Mouse (Mus musculus) embryonic facial prominence, embryonic 12.5 days (tissue): ENCODE data around the gene Pnma1. TPM values are rescaled to one million over a fixed set of nuclear protein-coding genes. Genes with fewer than 3 reads are reported as not detected.

ENCODE experiments used
- ATAC-seq: fragments of 200-750 bp; cut with Nextera tagmentation; 2 replicates; pipeline ENCODE4 v1.8.0; 2017; ENCODE audit not compliant: insufficient number of reproducible peaks, insufficient read depth, low FRiP score, low TSS enrichment
- H3K27ac ChIP-seq: fragments of 300-500 bp; sonication (generic); 2 replicates; pipeline ENCODE4 v1.5.1; 2016; ENCODE audit warnings: mild to moderate bottlenecking
- H3K27me3 ChIP-seq: fragments of 300-500 bp; sonication (generic); 2 replicates; pipeline ENCODE4 v1.6.1; 2016; ENCODE audit warnings: mild to moderate bottlenecking, moderate library complexity
- H3K36me3 ChIP-seq: fragments of 300-500 bp; sonication (generic); 2 replicates; pipeline ENCODE4 v1.6.1; 2016; ENCODE audit warnings: mild to moderate bottlenecking
- H3K4me1 ChIP-seq: fragments of 300-500 bp; sonication (generic); 2 replicates; pipeline ENCODE4 v1.6.1; 2016
- H3K4me2 ChIP-seq: fragments of 300-500 bp; sonication (generic); replicated peaks from 2 replicates; pipeline ENCODE4 v1.6.1; 2016; ENCODE audit warnings: mild to moderate bottlenecking, moderate library complexity
- H3K4me3 ChIP-seq: fragments of 300-500 bp; sonication (generic); 2 replicates; pipeline ENCODE4 v1.5.1; 2016; ENCODE audit warnings: mild to moderate bottlenecking
- H3K9ac ChIP-seq: fragments of 300-500 bp; sonication (generic); 2 replicates; pipeline ENCODE4 v1.6.1; 2016; ENCODE audit warnings: mild to moderate bottlenecking, moderate library complexity
- H3K9me3 ChIP-seq: fragments of 300-500 bp; sonication (generic); 2 replicates; pipeline ENCODE4 v1.6.1; 2016; ENCODE audit warnings: mild to moderate bottlenecking, moderate library complexity
- WGBS: fragments of 180-500 bp; shearing (Covaris S2); methylation state at CpG from one replicate; pipeline ENCODE4 v1.1.7; 2016; 5-methylcytosine and 5-hydroxymethylcytosine counted together
- polyA plus RNA-seq: library from polyadenylated mRNA; unstranded; fragments of >200 nt; fragmentation: Nextera tagmentation; extraction: Ambion mirVana; gene quantifications from 2 replicates; pipeline ENCODE4 v1.2.1, GENCODE M21; 2016

The Pnma1 gene
- polyA plus RNA-seq: 1.4 and 1.5 TPM in 2 replicates

GRCm38 (mm10) chr12:84147954-84148621 is at the start of gene Pnma1:
Gene Pnma1, minus strand, starts transcription at chr12:84148489.
- Histone ChIP-seq H3K4me1 (peaks cover 8% of the 10 kb centered on the region; the same call in 1 of the 2 replicates), H3K9ac (peak within 1 kb of the TSS; percentile 64), H3K9me3 (no peaks in the 10 kb centered on the region), H3K4me2 (peak within 1 kb of the TSS; percentile 97), H3K27me3 (no peaks in the 10 kb centered on the region), H3K4me3 (peak within 1 kb of the TSS; percentile 50), H3K36me3 (peaks cover 21% of the 10 kb centered on the region), H3K27ac (no peak within 1 kb of the TSS)
- 1% methylated on average over 50 of the region's 50 CpGs for WGBS
- peak; percentile 79 for ATAC-seq

DNA sequence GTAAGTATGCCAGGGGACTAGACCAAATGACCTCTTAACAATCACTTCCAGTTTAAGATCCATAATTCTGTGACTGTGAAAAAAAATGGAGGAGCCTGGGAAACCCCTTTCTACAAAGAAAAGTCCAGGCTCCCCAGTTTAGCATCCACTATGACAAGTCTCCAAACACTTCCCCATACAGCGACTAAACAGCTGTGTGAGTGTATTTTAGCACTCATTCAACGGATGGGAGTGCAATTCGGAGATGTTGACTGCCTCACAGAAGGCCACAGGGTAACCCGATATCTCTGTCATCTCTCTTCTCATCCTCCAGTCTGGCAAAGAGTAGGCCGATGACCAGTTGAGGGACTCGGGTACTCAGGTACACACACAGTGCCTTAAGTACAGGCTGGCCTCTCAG is 46.9 kb upstream of the Pnma1 start:
- no peak for ATAC-seq
- 37% methylated on average over 6 of the region's 6 CpGs for WGBS
- Histone ChIP-seq H3K4me3 (no peak overlapping the region), H3K27ac (no peak overlapping the region), H3K4me1 (peaks cover 56% of the 10 kb centered on the region), H3K36me3 (no peaks in the 10 kb centered on the region), H3K4me2 (no peak overlapping the region), H3K9ac (no peak overlapping the region), H3K27me3 (no peaks in the 10 kb centered on the region), H3K9me3 (no peaks in the 10 kb centered on the region)

DNA sequence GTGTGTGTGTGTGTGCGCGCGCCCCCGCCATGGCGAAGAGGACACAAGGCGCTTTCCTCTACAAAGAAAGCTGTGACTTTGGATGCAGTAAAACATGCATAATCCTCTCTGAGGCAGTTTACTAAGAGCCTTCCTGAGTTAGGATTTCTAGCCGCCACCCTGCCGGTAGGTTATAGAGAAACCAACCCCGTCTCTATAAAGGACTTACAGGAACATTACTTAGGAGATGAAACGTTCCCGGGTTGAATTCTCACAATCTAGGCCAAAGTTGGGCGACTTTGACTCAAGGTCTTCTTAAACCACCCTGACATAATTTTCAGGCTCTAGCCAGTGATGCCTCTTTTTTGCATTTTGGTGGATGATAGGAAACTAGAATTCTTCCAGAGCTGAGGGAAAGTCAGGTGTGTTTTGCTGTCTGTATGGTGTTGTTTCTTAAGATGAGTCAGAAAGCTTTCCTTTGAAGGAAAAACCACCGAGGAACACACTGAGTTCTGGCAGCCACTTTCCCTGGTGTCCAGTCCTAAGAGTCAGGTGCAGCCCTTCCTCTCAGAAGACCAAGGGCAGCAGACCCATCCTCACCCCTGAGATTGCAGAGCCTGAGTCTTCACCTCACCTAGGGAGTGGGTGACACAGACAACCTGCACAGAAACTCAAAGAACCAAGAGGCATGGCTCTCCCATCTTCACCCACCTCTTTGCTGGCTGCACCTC is 46.3 kb upstream of the Pnma1 start:
- ATAC-seq: no peak
- H3K4me2 ChIP-seq: peak overlapping the region; percentile 90
- peak overlapping the region; percentile 75 for H3K4me3 ChIP-seq
- H3K27ac ChIP-seq: peak overlapping the region; percentile 94
- H3K9ac ChIP-seq: peak overlapping the region; percentile 89
- H3K27me3 ChIP-seq: no peaks in the 10 kb centered on the region
- no peaks in the 10 kb centered on the region for H3K36me3 ChIP-seq
- H3K9me3 ChIP-seq: no peaks in the 10 kb centered on the region
- H3K4me1 ChIP-seq: peaks cover 62% of the 10 kb centered on the region
- 5% methylated on average over 13 of the region's 13 CpGs for WGBS

GRCm38 (mm10) chr12:84193642-84194399 is 45.5 kb upstream of the Pnma1 start:
- no peaks in the 10 kb centered on the region for H3K27me3 ChIP-seq
- under 1% methylated on average over 49 of the region's 49 CpGs for WGBS
- H3K27ac ChIP-seq: peak overlapping the region; percentile 94
- no peaks in the 10 kb centered on the region for H3K36me3 ChIP-seq
- H3K4me2 ChIP-seq: peak overlapping the region; percentile 90
- peak; percentile 80 for ATAC-seq
- H3K9ac ChIP-seq: peak overlapping the region; percentile 89
- H3K9me3 ChIP-seq: no peaks in the 10 kb centered on the region
- H3K4me1 ChIP-seq: peaks cover 68% of the 10 kb centered on the region
- H3K4me3 ChIP-seq: peak overlapping the region; percentile 75

GRCm38 (mm10) chr12:84192741-84193641 is 44.7 kb upstream of the Pnma1 start:
- Histone ChIP-seq H3K4me2 (peak overlapping the region; percentile 90), H3K9ac (peak overlapping the region; percentile 89), H3K4me1 (peaks cover 72% of the 10 kb centered on the region), H3K27ac (peak overlapping the region; percentile 94), H3K27me3 (no peaks in the 10 kb centered on the region), H3K9me3 (no peaks in the 10 kb centered on the region), H3K36me3 (no peaks in the 10 kb centered on the region), H3K4me3 (peak overlapping the region; percentile 75)
- under 1% methylated on average over 101 of the region's 102 CpGs for WGBS
- ATAC-seq: no peak

DNA sequence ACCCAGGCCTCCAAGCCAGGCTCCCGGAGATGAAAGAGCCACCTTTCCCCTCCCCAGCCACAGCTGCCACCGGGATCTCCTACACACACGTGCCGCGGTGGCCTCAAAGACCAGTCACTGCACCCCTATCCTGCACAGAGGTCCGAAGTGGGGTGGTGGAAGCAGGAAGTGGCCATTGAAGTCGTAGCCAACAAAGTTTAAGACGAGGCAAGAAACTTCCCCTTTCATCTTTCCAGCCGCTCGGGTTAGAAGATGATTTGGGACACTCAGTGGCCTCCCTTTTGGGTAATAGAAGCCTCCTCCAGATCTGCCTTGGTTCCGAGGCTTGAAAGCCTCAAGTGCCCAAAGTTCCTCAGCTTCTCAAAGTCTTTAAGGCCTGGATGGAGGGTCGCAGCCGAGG is 44.0 kb upstream of the Pnma1 start:
- H3K9me3 ChIP-seq: no peaks in the 10 kb centered on the region
- no peaks in the 10 kb centered on the region for H3K27me3 ChIP-seq
- H3K36me3 ChIP-seq: no peaks in the 10 kb centered on the region
- 1% methylated on average over 13 of the region's 13 CpGs for WGBS
- H3K4me2 ChIP-seq: peak overlapping the region; percentile 90
- ATAC-seq: no peak
- H3K9ac ChIP-seq: peak overlapping the region; percentile 89
- H3K27ac ChIP-seq: 0 out of 2 replicates have a peak overlapping the region, but pooled peaks have one; percentile 94
- H3K4me3 ChIP-seq: peak overlapping the region; percentile 75
- peaks cover 76% of the 10 kb centered on the region for H3K4me1 ChIP-seq

DNA sequence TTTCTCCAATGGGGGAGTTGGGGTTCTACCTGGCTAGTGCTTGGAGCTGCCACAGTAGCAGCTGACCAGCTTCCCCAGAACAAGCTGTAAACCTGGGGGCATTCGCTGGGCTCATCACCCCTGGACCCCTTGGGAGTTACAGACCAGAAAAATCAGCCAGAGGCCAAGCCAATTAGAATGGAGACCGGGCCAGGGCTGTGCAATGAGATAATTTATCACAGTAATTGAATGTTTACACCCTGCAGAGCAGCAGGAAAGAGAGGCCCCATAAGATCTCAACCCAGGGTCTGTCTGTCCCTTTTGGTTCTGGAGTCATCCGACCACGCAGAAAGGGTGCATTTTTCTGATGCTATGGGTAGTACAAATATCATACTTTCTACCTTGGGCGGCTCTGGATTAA is 43.5 kb upstream of the Pnma1 start:
- Histone ChIP-seq H3K9me3 (no peaks in the 10 kb centered on the region), H3K36me3 (peaks cover 2% of the 10 kb centered on the region; the same call in 1 of the 2 replicates), H3K27me3 (no peaks in the 10 kb centered on the region), H3K4me1 (peaks cover 80% of the 10 kb centered on the region), H3K4me3 (peak overlapping the region; percentile 75), H3K9ac (peak overlapping the region; percentile 89), H3K4me2 (peak overlapping the region; percentile 90), H3K27ac (no peak overlapping the region)
- 16% methylated on average over 5 of the region's 5 CpGs for WGBS
- no peak for ATAC-seq

- no peak overlapping the region for H3K9ac ChIP-seq
- H3K4me3 ChIP-seq: no peak overlapping the region
- no peak for ATAC-seq
- H3K27ac ChIP-seq: no peak overlapping the region
- WGBS: 60% methylated on average over 7 of the region's 7 CpGs
- no peaks in the 10 kb centered on the region for H3K9me3 ChIP-seq
- peak overlapping the region; percentile 90; the same call in 1 of the 2 replicates for H3K4me2 ChIP-seq
- peaks cover 7% of the 10 kb centered on the region; the same call in 1 of the 2 replicates for H3K36me3 ChIP-seq
- H3K4me1 ChIP-seq: peaks cover 80% of the 10 kb centered on the region
- H3K27me3 ChIP-seq: no peaks in the 10 kb centered on the region
These were observed 42.9 kb upstream of the Pnma1 start for GRCm38 (mm10) chr12:84191190-84191589.

DNA sequence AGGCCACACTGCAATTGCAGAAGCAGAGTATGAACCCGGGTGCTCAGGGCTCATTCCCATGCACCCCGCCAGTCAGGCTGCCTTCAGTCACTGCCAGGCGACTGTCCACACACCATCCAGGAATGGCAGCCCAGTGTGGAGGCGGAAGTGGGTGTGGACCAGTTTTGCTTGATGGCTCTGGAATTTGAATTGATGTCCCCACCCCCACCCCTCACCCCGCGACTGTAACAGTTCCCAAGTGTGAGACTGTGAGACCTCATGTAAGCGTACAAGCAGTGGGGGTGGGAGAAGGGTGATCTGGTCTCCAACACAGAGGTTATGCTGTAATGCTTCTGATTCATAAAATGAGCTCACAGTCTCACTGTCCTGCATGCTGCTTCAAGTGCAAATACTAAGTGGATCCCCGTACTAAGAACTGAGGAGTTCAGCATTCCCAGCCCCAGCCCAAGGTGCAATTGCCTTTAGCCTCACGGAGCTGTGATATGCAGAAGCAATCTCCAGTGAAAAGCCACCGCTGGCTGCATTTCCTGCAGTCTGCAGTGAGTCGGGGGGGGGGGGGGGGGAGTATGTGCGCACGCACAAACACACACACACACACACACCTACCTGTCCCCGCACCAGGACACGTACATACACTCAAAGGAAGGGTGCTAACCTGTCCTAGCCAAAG is 42.0 kb upstream of the Pnma1 start:
- WGBS: 50% methylated on average over 15 of the region's 15 CpGs
- no peak for ATAC-seq
- Histone ChIP-seq H3K4me2 (peak overlapping the region; percentile 13; the same call in 1 of the 2 replicates), H3K4me1 (peaks cover 79% of the 10 kb centered on the region), H3K27me3 (no peaks in the 10 kb centered on the region), H3K36me3 (peaks cover 7% of the 10 kb centered on the region; the same call in 1 of the 2 replicates), H3K4me3 (no peak overlapping the region), H3K9ac (no peak overlapping the region; the same call in 1 of the 2 replicates), H3K27ac (no peak overlapping the region), H3K9me3 (no peaks in the 10 kb centered on the region)

- no peak for ATAC-seq
- Histone ChIP-seq H3K4me1 (peaks cover 69% of the 10 kb centered on the region), H3K9ac (no peak overlapping the region), H3K9me3 (no peaks in the 10 kb centered on the region), H3K27me3 (no peaks in the 10 kb centered on the region), H3K4me2 (no peak overlapping the region), H3K4me3 (no peak overlapping the region), H3K27ac (no peak overlapping the region), H3K36me3 (peaks cover 7% of the 10 kb centered on the region; the same call in 1 of the 2 replicates)
- 48% methylated on average over 14 of the region's 14 CpGs for WGBS
These were observed 40.7 kb upstream of the Pnma1 start for GRCm38 (mm10) chr12:84188881-84189444.
